Mouse (Mus musculus) E14TG2a.4 (cell line): Measurements from ENCODE around the gene Agbl4.

Experiments
- CTCF ChIP-seq: conservative IDR thresholded peaks from 2 replicates; pipeline ENCODE4 v1.5.1; 2014; ENCODE audit warnings: low read length
- POU5F1 ChIP-seq: IDR thresholded peaks from 2 replicates; pipeline ENCODE4 v1.6.1; 2014; ENCODE audit warnings: low read length, borderline replicate concordance

DNA sequence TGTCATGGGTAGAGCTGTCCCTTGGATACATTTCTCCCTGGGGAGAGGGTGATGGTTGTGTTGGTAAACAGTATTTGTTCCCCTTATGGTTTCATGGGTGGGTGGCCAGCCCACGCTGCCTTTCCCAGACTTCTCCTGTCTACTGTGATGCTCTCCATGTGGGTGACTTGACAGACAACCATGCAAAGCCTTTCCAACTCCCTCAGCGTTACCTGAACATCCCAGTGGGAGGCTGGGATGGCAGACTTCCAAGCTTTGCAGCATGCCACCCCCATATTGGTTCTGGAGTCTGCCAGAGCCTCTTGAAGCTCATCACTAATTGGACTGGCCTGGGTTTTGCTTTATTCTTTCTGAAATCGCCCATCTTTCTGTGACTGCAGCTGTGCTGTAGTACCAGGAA is 1101.3 kb downstream of the Agbl4 start:
- no peak for TF ChIP-seq CTCF
- no peak for TF ChIP-seq POU5F1
